Mouse (Mus musculus): ENCODE results near the gene Ezh1.

DNA sequence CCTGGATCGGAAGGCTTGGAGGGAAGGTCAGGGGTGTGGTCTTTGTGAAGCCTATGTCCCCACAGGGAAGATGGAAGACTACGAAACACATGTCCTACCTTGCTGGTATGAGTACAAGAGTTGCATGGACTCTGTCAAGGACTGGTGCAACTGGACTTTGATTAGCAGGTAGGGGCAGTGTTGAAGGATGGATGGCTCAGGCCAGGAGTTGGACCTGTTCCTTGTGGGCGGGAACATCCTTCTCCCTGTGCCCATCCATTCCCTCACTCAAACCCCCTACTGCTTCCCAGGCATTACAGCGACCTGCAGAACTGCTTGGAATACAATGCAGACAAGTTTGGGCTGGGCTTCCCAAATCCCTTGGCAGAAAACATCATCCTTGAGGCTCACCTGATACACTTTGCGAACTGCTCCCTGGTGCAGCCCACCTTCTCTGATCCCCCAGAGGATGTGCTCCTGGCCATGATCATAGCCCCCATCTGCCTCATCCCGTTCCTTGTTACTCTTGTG, 21.3 kb upstream of the Ezh1 start:
- TF ChIP-seq CTCF (IDR thresholded peaks at IDR 0.05; ENCODE audit: control insufficient read depth, insufficient read depth, low read length) (no peak), POLR2A (IDR thresholded peaks at IDR 0.05; ENCODE audit: borderline replicate concordance, control insufficient read depth, low read depth, low read length) (no peak)

Data from bone marrow, adult 2 months (tissue).